Mouse (Mus musculus) olfactory bulb, adult 2 months (tissue): ENCODE measurements at regions not wholly inside any gene's neighbourhood (a gene's known extent, or its start where the extent isn't known, plus 50 kb on each side); places are given as distances from the start of the nearest gene placed in this dataset.

Experiments
- CTCF ChIP-seq: fragments of 200-500 bp; IDR thresholded peaks from 2 replicates; pipeline ENCODE4 v1.5.1; 2012; ENCODE audit warnings: low read depth, mild to moderate bottlenecking, low read length, moderate library complexity; ENCODE audit not compliant: insufficient read depth
- POLR2A ChIP-seq: fragments of 200-500 bp; IDR thresholded peaks from 2 replicates; pipeline ENCODE4 v1.6.1; 2012; ENCODE audit warnings: mild to moderate bottlenecking, low read depth, low read length, moderate library complexity; ENCODE audit not compliant: insufficient read depth

- no peak for TF ChIP-seq CTCF
- no peak for TF ChIP-seq POLR2A
Measured at GRCm38 (mm10) chr10:98741398-98741797, 172.8 kb upstream of the Atp2b1 start.
